Mouse (Mus musculus) lung, adult 2 months (tissue): ENCODE measurements around the gene Rab44.

ENCODE experiments used
- CTCF ChIP-seq: fragments of 200-500 bp; IDR thresholded peaks from 2 replicates; pipeline ENCODE4 v1.5.1; 2011; ENCODE audit warnings: mild to moderate bottlenecking, low read length, control low read depth; ENCODE audit not compliant: insufficient read depth
- POLR2A ChIP-seq: fragments of 200-500 bp; IDR thresholded peaks from 2 replicates; pipeline ENCODE4 v1.6.1; 2011; ENCODE audit warnings: low read depth, mild to moderate bottlenecking, control low read depth, low read length, borderline replicate concordance; ENCODE audit errors: extremely low read depth

GRCm38 (mm10) chr17:29117006-29117648, 3.2 kb downstream of the Rab44 start:
- TF ChIP-seq CTCF (no peak), POLR2A (no peak)
